ENCODE assay signal across 10 mouse cellular contexts in genomic region chr6:14409772-14410171, GRCm38 (mm10).
DNase-seq lines count a peak whose midpoint lies in the region; ATAC-seq lines count a peak whose summit lies in the region.
"Had no signal": no experiment of that assay in that cellular context is flagged by ENCODE, and none has a peak within 500 bp of the region (broad histone marks: within the 10 kb centered on the region; RNA-seq: fewer than 3 reads in every experiment).

No protein-coding gene starts in this region.

- H3K36me3 ChIP-seq in neural tube, embryonic 14.5 days (ENCODE audit: control insufficient read depth, insufficient read depth, low read length): no peaks in the 10 kb centered on the region

- ATAC-seq in neural tube, embryonic 14.5 days (ENCODE audit: low read depth): peak; percentile 80
- ATAC-seq in activated CD4-positive, CD25-positive, alpha-beta regulatory T cell, adult 4 months: no peak

- peak; percentile 10 for DNase-seq in kidney, adult 9 months
- DNase-seq in kidney, adult 18-20 months: no peak
- DNase-seq in cerebellum, postnatal 14 days: peak; percentile 71 to 79
- peak; percentile 48 for DNase-seq in layer of hippocampus, adult 11-12 months (ENCODE audit: low spot score)
- DNase-seq in kidney, adult 8-10 months: no peak
- no peak for DNase-seq in kidney, postnatal 14 days
- DNase-seq: lung, embryonic 14.5 days had no signal

- H3K9ac ChIP-seq in neural tube, embryonic 14.5 days (replicated peaks; ENCODE audit: low read depth, low read length): no peak overlapping the region
- H3K9ac ChIP-seq: lung, embryonic 14.5 days had no signal

- no peak overlapping the region for H3K4me2 ChIP-seq in neural tube, embryonic 14.5 days (ENCODE audit: low read depth, low read length)
- H3K4me2 ChIP-seq: lung, embryonic 14.5 days had no signal

- H3K27ac ChIP-seq in neural tube, embryonic 14.5 days (ENCODE audit: low read depth, low read length): no peak overlapping the region

- H3K4me3 ChIP-seq in neural tube, embryonic 14.5 days (ENCODE audit: low read depth, low read length): no peak overlapping the region
- H3K4me3 ChIP-seq: erythroblast, embryonic 14.5 days had no signal

- 21% methylated on average over 4 of the region's 4 CpGs for WGBS in neural tube, embryonic 14.5 days

- H3K4me1 ChIP-seq in neural tube, embryonic 14.5 days (ENCODE audit: control insufficient read depth, insufficient read depth, low read length): no peaks in the 10 kb centered on the region

- H3K27me3 ChIP-seq in neural tube, embryonic 14.5 days (ENCODE audit: control insufficient read depth, insufficient read depth, low read length): no peaks in the 10 kb centered on the region

- H3K9me3 ChIP-seq in neural tube, embryonic 14.5 days (ENCODE audit: control insufficient read depth, low read length): no peaks in the 10 kb centered on the region

Comparison
In these comparisons a context has a peak if more than half of its experiments do, and no peak if none do; other contexts are left out.
1. DNase-seq: peak in kidney, adult 9 months (single experiment), cerebellum, postnatal 14 days (2 of 2) and layer of hippocampus, adult 11-12 months (single experiment); none in kidney, adult 18-20 months (single experiment), kidney, adult 8-10 months (0 of 2) and kidney, postnatal 14 days (single experiment).